Mouse (Mus musculus) kidney, postnatal 0 days (tissue): ENCODE data around the gene Bpifc. TPM values are rescaled to one million over a fixed set of nuclear protein-coding genes. Genes with fewer than 3 reads are reported as not detected.
"Not testable (repeated sequence)": the region's sequence is repeated elsewhere in the genome, so short reads cannot be mapped to it uniquely, and the experiment has no call there.

ENCODE experiments used
- ATAC-seq: fragments of 200-750 bp; cut with Nextera tagmentation; replicated peaks from 2 replicates; pipeline ENCODE4 v1.8.0; 2017; ENCODE audit warnings: low read depth, moderate number of reproducible peaks, moderate TSS enrichment, moderate library complexity; ENCODE audit not compliant: low FRiP score
- DNase-seq: peaks from one replicate; pipeline ENCODE4 v3.0.0-alpha.2; 2016; ENCODE audit warnings: low spot score
- H3K27ac ChIP-seq: fragments of 300-500 bp; sonication (generic); 2 replicates; pipeline ENCODE4 v1.5.1; 2014; ENCODE audit warnings: mild to moderate bottlenecking
- H3K27me3 ChIP-seq: fragments of 300-500 bp; sonication (generic); 2 replicates; pipeline ENCODE4 v1.6.1; 2014; ENCODE audit warnings: low read length, mixed read lengths; ENCODE audit not compliant: insufficient read depth
- H3K36me3 ChIP-seq: fragments of 300-500 bp; sonication (generic); 2 replicates; pipeline ENCODE4 v1.6.1; 2014; ENCODE audit warnings: low read length, mixed read lengths; ENCODE audit not compliant: insufficient read depth
- H3K4me1 ChIP-seq: fragments of 300-500 bp; sonication (generic); replicated peaks from 2 replicates; pipeline ENCODE4 v1.6.1; 2014; ENCODE audit warnings: antibody characterized with exemption, low read length, mixed read lengths; ENCODE audit not compliant: insufficient read depth
- H3K4me2 ChIP-seq: fragments of 300-500 bp; sonication (generic); 2 replicates; pipeline ENCODE4 v1.6.1; 2014; ENCODE audit warnings: mild to moderate bottlenecking, low read length, moderate library complexity, mixed read lengths
- H3K4me3 ChIP-seq: fragments of 300-500 bp; sonication (generic); replicated peaks from 2 replicates; pipeline ENCODE4 v1.5.1; 2014; ENCODE audit warnings: low read depth, low read length
- H3K9ac ChIP-seq: fragments of 300-500 bp; sonication (generic); 2 replicates; pipeline ENCODE4 v1.6.1; 2014; ENCODE audit warnings: low read depth, low read length
- H3K9me3 ChIP-seq: fragments of 300-500 bp; sonication (generic); replicated peaks from 2 replicates; pipeline ENCODE4 v1.6.1; 2016; ENCODE audit warnings: low read length, inconsistent platforms, mixed read lengths
- CTCF ChIP-seq: IDR thresholded peaks from 2 replicates; pipeline ENCODE4 v1.5.1; 2016; ENCODE audit warnings: antibody characterized with exemption, low read depth, mild to moderate bottlenecking, moderate library complexity
- WGBS: fragments of 180-500 bp; shearing (Covaris S2); extraction: QIAGEN DNeasy Blood & Tissue Kit; methylation state at CpG from one replicate; pipeline ENCODE4 v1.1.7; 2014; 5-methylcytosine and 5-hydroxymethylcytosine counted together
- polyA plus RNA-seq: library from polyadenylated mRNA; unstranded; fragments of >200 nt; fragmentation: Nextera tagmentation; extraction: Ambion mirVana; gene quantifications from 2 replicates; pipeline ENCODE4 v1.2.1, GENCODE M21; 2015

The Bpifc gene
- polyA plus RNA-seq, 1 experiment from 2014 or later, result 0.25 TPM

- WGBS, result 88% methylated on average over 7 of the region's 7 CpGs
- TF ChIP-seq CTCF, result no peak
- DNase-seq, result no peak
- ATAC-seq, result no peak
- Histone ChIP-seq H3K4me1 (no peaks in the 10 kb centered on the region), H3K9me3 (no peaks in the 10 kb centered on the region), H3K27ac (no peak overlapping the region), H3K36me3 (peaks cover 26% of the 10 kb centered on the region), H3K9ac (no peak overlapping the region), H3K27me3 (no peaks in the 10 kb centered on the region), H3K4me2 (no peak overlapping the region), H3K4me3 (no peak overlapping the region)
These were observed 19.0 kb upstream of the Bpifc start for GRCm38 (mm10) chr10:86030743-86031142.

DNA sequence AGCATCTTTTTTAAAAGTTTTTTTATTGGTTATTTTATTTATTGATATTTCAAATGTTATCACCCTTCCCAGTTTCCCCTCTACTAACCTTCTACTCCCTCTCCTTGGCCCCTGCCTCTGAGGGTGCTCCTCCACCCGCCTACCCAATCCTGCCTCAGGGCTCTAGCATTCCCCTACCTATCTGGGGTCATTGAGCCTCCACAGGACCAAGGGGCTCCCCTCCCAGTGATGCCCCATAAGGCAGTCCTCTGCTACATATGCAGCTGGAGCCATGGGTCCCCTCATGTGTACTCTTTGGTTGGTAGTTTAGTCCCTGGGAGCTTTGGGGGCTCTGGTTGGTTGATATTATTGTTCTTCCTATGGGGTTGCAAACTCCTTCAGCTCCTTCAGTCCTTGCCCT lies 15.1 kb upstream of the Bpifc start:
- H3K36me3 ChIP-seq, result peaks cover 20% of the 10 kb centered on the region
- not testable (repeated sequence) for H3K4me3 ChIP-seq, H3K4me2 ChIP-seq, DNase-seq, H3K4me1 ChIP-seq, H3K27me3 ChIP-seq, H3K27ac ChIP-seq, ATAC-seq, H3K9me3 ChIP-seq, H3K9ac ChIP-seq
- 71% methylated on average over 1 of the region's 1 CpGs for WGBS

DNA sequence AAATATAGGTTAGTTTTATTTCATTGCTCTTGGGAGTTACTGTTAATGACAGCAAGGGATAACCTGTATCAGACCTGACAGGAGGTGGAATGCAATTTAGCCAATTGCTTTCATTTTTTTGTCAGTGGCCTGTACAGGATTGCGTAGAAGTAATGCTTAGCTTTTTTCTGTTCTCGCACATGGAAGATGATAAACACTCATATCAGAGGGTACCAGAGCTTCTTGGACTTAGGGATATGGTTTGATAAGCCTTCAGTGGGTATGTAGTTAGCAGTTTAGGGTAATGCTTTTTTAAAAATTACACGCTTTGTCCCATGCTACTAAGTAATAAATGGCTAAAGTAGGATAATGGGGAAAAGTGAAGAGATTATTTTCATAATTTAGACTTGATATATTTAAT lies 14.7 kb upstream of the Bpifc start:
- Histone ChIP-seq H3K36me3 (peaks cover 20% of the 10 kb centered on the region), H3K4me3 (no peak overlapping the region), H3K27me3 (no peaks in the 10 kb centered on the region), H3K9ac (no peak overlapping the region), H3K27ac (no peak overlapping the region), H3K4me2 (no peak overlapping the region), H3K9me3 (no peaks in the 10 kb centered on the region), H3K4me1 (no peaks in the 10 kb centered on the region)
- WGBS, result 96% methylated on average over 3 of the region's 3 CpGs
- TF ChIP-seq CTCF, result no peak
- no peak for DNase-seq
- no peak for ATAC-seq

DNA sequence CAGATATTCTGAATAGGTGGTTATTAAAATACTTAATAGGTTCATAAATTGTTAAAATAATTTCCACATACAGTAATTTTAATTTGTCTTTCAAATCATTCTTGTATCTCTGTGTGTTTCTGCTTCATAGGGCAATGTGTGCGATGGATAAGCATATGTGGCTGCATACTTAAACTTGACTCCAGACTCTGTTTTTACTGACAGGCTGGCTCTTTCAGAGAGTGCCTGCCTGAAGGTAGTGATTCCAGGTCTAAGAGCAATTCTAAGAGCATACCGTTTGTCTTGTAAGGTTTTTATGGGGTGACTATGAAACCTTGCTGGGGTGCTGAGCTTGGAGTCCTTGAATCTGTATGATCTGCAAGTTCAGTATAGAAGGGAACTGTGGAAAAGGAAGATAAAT lies 14.2 kb upstream of the Bpifc start:
- Histone ChIP-seq H3K27me3 (no peaks in the 10 kb centered on the region), H3K4me2 (no peak overlapping the region), H3K9me3 (no peaks in the 10 kb centered on the region), H3K36me3 (peaks cover 18% of the 10 kb centered on the region), H3K4me3 (no peak overlapping the region), H3K27ac (no peak overlapping the region), H3K4me1 (no peaks in the 10 kb centered on the region), H3K9ac (no peak overlapping the region)
- ATAC-seq (no peak), DNase-seq (no peak)
- WGBS, result 77% methylated on average over 2 of the region's 2 CpGs
- no peak for TF ChIP-seq CTCF

- H3K9ac ChIP-seq, result no peak overlapping the region
- no peaks in the 10 kb centered on the region for H3K9me3 ChIP-seq
- no peaks in the 10 kb centered on the region for H3K4me1 ChIP-seq
- no peaks in the 10 kb centered on the region for H3K27me3 ChIP-seq
- H3K4me2 ChIP-seq, result peak overlapping the region; percentile 73
- peak overlapping the region; percentile 84 for H3K4me3 ChIP-seq
- DNase-seq (peak; percentile 64), ATAC-seq (no peak)
- H3K27ac ChIP-seq, result no peak overlapping the region
- H3K36me3 ChIP-seq, result 0 out of 2 replicates have a peak, but pooled peaks cover 4% of the 10 kb centered on the region
- TF ChIP-seq CTCF, result no peak
These were observed 11.5 kb upstream of the Bpifc start for GRCm38 (mm10) chr10:86023149-86023548.

- no peak for ATAC-seq
- no peak for DNase-seq
These were observed 10.8 kb upstream of the Bpifc start for GRCm38 (mm10) chr10:86022474-86022816.

DNA sequence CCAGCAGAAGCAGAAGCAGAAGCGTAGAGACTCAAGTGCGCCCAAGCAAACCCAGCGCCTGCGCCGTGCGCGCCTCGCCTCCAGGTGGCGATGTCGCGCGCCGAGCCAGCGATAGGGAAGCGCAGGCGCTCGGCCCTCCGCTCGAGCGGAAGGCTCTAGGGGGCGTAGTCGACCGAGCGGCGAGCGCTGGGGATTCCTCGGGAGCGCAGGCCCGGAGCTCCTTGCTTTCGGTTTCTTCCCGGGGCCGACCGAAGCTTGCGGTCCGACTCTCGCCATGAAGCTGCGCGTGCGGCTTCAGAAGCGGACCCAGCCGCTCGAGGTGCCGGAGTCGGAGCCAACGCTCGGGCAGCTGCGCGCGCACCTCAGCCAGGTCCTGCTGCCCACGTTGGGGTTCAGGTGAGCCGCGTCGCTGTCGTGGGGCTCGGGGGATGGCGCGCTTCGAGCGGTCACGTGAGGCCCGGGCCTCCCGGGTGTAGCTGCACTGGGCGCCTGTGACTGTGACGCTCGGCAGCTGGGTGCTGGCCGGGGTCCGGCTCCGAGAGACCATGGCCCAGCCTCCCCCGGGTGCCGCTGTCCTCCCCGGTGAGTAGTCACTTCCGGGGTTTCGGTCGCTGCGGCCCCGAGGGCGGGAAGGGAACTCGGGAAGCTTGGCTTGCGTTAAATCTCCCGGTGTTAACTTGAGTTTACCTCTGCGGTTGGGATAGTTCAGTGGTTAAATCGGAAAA lies 10.2 kb upstream of the Bpifc start, which contains the start of gene Fbxo7:
Fbxo7 (plus strand) TSS at position 224 of the 725 bp plus-strand sequence.
- peak; percentile 100 for TF ChIP-seq CTCF
- H3K9me3 ChIP-seq, result no peaks in the 10 kb centered on the region
- peak within 1 kb of the TSS; percentile 90 for H3K9ac ChIP-seq
- peak within 1 kb of the TSS; percentile 73 for H3K4me2 ChIP-seq
- no peaks in the 10 kb centered on the region for H3K4me1 ChIP-seq
- WGBS, result 1% methylated on average over 82 of the region's 82 CpGs
- H3K36me3 ChIP-seq, result no peaks in the 10 kb centered on the region
- peak; percentile 95 for DNase-seq
- H3K27me3 ChIP-seq, result no peaks in the 10 kb centered on the region
- peak within 1 kb of the TSS; percentile 84 for H3K4me3 ChIP-seq
- peak within 1 kb of the TSS; percentile 96 for H3K27ac ChIP-seq
- ATAC-seq, result peak; percentile 94

More at GRCm38 (mm10) chr10:86022474-86022816, 10.8 kb upstream of the Bpifc start:
- H3K4me1 ChIP-seq, result no peaks in the 10 kb centered on the region
- peak overlapping the region; percentile 96 for H3K27ac ChIP-seq
- 0 out of 2 replicates have a peak, but pooled peaks cover 4% of the 10 kb centered on the region for H3K36me3 ChIP-seq
- H3K9me3 ChIP-seq, result no peaks in the 10 kb centered on the region
- peak overlapping the region; percentile 84 for H3K4me3 ChIP-seq
- WGBS, result 3% methylated on average over 6 of the region's 6 CpGs
- H3K27me3 ChIP-seq, result no peaks in the 10 kb centered on the region
- TF ChIP-seq CTCF, result no peak
- peak overlapping the region; percentile 73 for H3K4me2 ChIP-seq
- peak overlapping the region; percentile 90 for H3K9ac ChIP-seq
